Mouse (Mus musculus): ENCODE measurements around the gene Olfr1408.

The Olfr1408 gene

DNA sequence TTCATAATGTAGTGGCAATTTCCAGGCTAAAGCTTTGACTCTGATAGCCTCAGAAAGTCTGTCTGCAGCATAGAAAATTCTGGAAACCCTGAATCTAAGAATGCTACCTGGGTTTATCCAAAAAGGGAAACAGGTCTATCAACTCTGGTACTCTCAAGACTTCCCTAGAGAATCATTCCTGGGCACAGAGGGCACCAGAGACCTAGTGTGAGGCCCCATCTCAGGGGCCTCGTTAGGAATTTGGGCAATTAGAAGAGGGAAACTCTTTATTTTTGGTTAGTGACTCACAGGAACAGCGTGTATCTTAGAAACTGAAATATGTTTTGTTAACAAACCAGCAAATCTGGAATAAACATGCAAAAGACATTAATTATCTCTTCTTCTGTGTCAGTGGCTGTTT is at the start of gene Olfr1408:
Gene Olfr1408, minus strand, starts transcription at position 101 of the 400 bp plus-strand sequence.
- DNase-seq: no peak

- DNase-seq: no peak
Measured at GRCm38 (mm10) chr1:173174154-173174842, 37.1 kb upstream of the Olfr1408 start.
